Comparison of ENCODE assay signal across 12 mouse cellular contexts in the genomic region with DNA sequence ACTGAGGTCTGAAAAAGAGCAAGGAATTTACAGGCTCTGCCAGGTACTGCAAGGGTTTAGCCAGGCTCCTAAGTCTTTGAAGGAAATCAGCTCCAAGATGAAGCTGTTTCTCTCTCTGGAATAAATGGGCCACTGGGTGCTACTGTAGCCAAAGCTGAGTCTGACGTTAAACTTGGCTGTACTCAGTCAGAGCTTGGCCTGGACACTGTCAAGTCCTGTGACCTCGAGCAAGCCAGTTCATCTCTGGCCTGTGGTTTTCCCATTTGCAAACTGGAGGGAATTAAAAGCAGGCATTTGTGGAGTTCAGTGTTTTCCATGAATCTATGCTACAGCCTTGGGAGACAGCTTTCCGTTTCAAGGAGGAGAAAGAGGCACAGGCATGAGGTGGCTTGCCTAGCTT.
DNase-seq lines count a peak whose midpoint lies in the region; ATAC-seq lines count a peak whose summit lies in the region.
"Had no signal": no experiment of that assay in that cellular context is flagged by ENCODE, and none has a peak within 500 bp of the region (broad histone marks: within the 10 kb centered on the region; RNA-seq: fewer than 3 reads in every experiment).

No protein-coding gene starts in this region.

- peak; percentile 16 for DNase-seq in kidney, postnatal 14 days
- no peak for DNase-seq in kidney, adult 18-20 months
- DNase-seq in hindbrain, embryonic 11.5 days (ENCODE audit: low spot score) = peak; percentile 29
- no peak for DNase-seq in frontal cortex, postnatal 36 days (ENCODE audit: low spot score in 2 of 2)
- DNase-seq in thymus, postnatal 14 days = no peak
- no peak for DNase-seq in spleen, postnatal 10 days (ENCODE audit: low spot score in 2 of 2)
- DNase-seq: liver, embryonic 13.5 days had no signal

- H3K36me3 ChIP-seq in forebrain, embryonic 12.5 days (replicated peaks) = no peaks in the 10 kb centered on the region
- H3K36me3 ChIP-seq in hindbrain, embryonic 11.5 days (ENCODE audit: control insufficient read depth, insufficient read depth, low read length) = no peaks in the 10 kb centered on the region
- no peaks in the 10 kb centered on the region for H3K36me3 ChIP-seq in neural tube, embryonic 14.5 days (ENCODE audit: control insufficient read depth, insufficient read depth, low read length)
- H3K36me3 ChIP-seq: embryonic facial prominence, embryonic 12.5 days; heart, embryonic 15.5 days; liver, embryonic 13.5 days had no signal

- ATAC-seq in forebrain, embryonic 12.5 days (ENCODE audit: low FRiP score) = peak; percentile 1; the same call in 1 of the 2 replicates
- ATAC-seq in hindbrain, embryonic 11.5 days (ENCODE audit: low FRiP score) = peak; percentile 1; the same call in 1 of the 2 replicates
- no peak for ATAC-seq in neural tube, embryonic 14.5 days (ENCODE audit: low read depth)

- H3K27me3 ChIP-seq in forebrain, embryonic 12.5 days = no peaks in the 10 kb centered on the region
- H3K27me3 ChIP-seq in hindbrain, embryonic 11.5 days (ENCODE audit: control insufficient read depth, insufficient read depth, low read length) = no peaks in the 10 kb centered on the region
- no peaks in the 10 kb centered on the region for H3K27me3 ChIP-seq in neural tube, embryonic 14.5 days (ENCODE audit: control insufficient read depth, insufficient read depth, low read length)
- H3K27me3 ChIP-seq: embryonic facial prominence, embryonic 12.5 days; heart, embryonic 15.5 days; liver, embryonic 13.5 days; megakaryocyte, embryonic 14.5 days had no signal

- H3K4me2 ChIP-seq in forebrain, embryonic 12.5 days = peak overlapping the region; percentile 35
- H3K4me2 ChIP-seq in hindbrain, embryonic 11.5 days (replicated peaks; ENCODE audit: low read depth, low read length) = peak overlapping the region; percentile 19; the same call in 1 of the 2 replicates
- H3K4me2 ChIP-seq in neural tube, embryonic 14.5 days (ENCODE audit: low read depth, low read length) = no peak overlapping the region
- H3K4me2 ChIP-seq: embryonic facial prominence, embryonic 12.5 days; heart, embryonic 15.5 days; liver, embryonic 13.5 days had no signal

- no peaks in the 10 kb centered on the region for H3K9me3 ChIP-seq in forebrain, embryonic 12.5 days
- no peaks in the 10 kb centered on the region for H3K9me3 ChIP-seq in hindbrain, embryonic 11.5 days (ENCODE audit: control insufficient read depth, low read length)
- no peaks in the 10 kb centered on the region for H3K9me3 ChIP-seq in neural tube, embryonic 14.5 days (ENCODE audit: control insufficient read depth, low read length)
- H3K9me3 ChIP-seq: embryonic facial prominence, embryonic 12.5 days; heart, embryonic 15.5 days; liver, embryonic 13.5 days; megakaryocyte, embryonic 14.5 days had no signal

- WGBS in forebrain, embryonic 12.5 days = 65% methylated on average over 3 of the region's 3 CpGs
- 47% methylated on average over 3 of the region's 3 CpGs for WGBS in hindbrain, embryonic 11.5 days
- WGBS in neural tube, embryonic 14.5 days = 48% methylated on average over 3 of the region's 3 CpGs

- peak overlapping the region; percentile 89 for H3K27ac ChIP-seq in forebrain, embryonic 12.5 days
- H3K27ac ChIP-seq in hindbrain, embryonic 11.5 days (ENCODE audit: low read depth, low read length) = peak overlapping the region; percentile 87
- peak overlapping the region; percentile 75 for H3K27ac ChIP-seq in neural tube, embryonic 14.5 days (ENCODE audit: low read depth, low read length)
- H3K27ac ChIP-seq: embryonic facial prominence, embryonic 12.5 days; heart, embryonic 15.5 days; liver, embryonic 13.5 days had no signal

- H3K4me3 ChIP-seq in forebrain, embryonic 12.5 days (replicated peaks) = no peak overlapping the region
- no peak overlapping the region for H3K4me3 ChIP-seq in hindbrain, embryonic 11.5 days (ENCODE audit: low read depth, low read length)
- no peak overlapping the region for H3K4me3 ChIP-seq in neural tube, embryonic 14.5 days (ENCODE audit: low read depth, low read length)
- H3K4me3 ChIP-seq: embryonic facial prominence, embryonic 12.5 days; heart, embryonic 15.5 days; liver, embryonic 13.5 days; megakaryocyte, embryonic 14.5 days had no signal

- H3K4me1 ChIP-seq in forebrain, embryonic 12.5 days = peaks cover 76% of the 10 kb centered on the region
- peaks cover 23% of the 10 kb centered on the region for H3K4me1 ChIP-seq in hindbrain, embryonic 11.5 days (replicated peaks; ENCODE audit: control insufficient read depth, insufficient read depth, low read length)
- H3K4me1 ChIP-seq in neural tube, embryonic 14.5 days (ENCODE audit: control insufficient read depth, insufficient read depth, low read length) = peaks cover 45% of the 10 kb centered on the region
- H3K4me1 ChIP-seq: embryonic facial prominence, embryonic 12.5 days; heart, embryonic 15.5 days had no signal

- H3K9ac ChIP-seq in forebrain, embryonic 12.5 days = peak overlapping the region; percentile 13; the same call in 1 of the 2 replicates
- H3K9ac ChIP-seq in hindbrain, embryonic 11.5 days (ENCODE audit: low read depth, low read length) = peak overlapping the region; percentile 28; the same call in 1 of the 2 replicates
- H3K9ac ChIP-seq in neural tube, embryonic 14.5 days (replicated peaks; ENCODE audit: low read depth, low read length) = no peak overlapping the region
- H3K9ac ChIP-seq: embryonic facial prominence, embryonic 12.5 days; heart, embryonic 15.5 days; liver, embryonic 13.5 days had no signal

Comparison
In these comparisons a context has a peak if more than half of its experiments do, and no peak if none do; other contexts are left out.
1. DNase-seq: peak in kidney, postnatal 14 days (single experiment) and hindbrain, embryonic 11.5 days (single experiment); none in kidney, adult 18-20 months (single experiment), frontal cortex, postnatal 36 days (0 of 2), thymus, postnatal 14 days (single experiment) and spleen, postnatal 10 days (0 of 2).
2. Peak in every context shown above with its lines, with median percentiles within 50 percentile points of each other: H3K27ac ChIP-seq.